Mouse (Mus musculus) cortical plate, adult 2 months (tissue): ENCODE results near the gene Ski.

ENCODE experiments used
- CTCF ChIP-seq: fragments of 200-500 bp; IDR thresholded peaks from 2 replicates; pipeline ENCODE4 v1.5.1; 2011; ENCODE audit warnings: mild to moderate bottlenecking, control low read depth, low read length; ENCODE audit not compliant: insufficient read depth; ENCODE audit errors: extremely low read depth
- POLR2A ChIP-seq: fragments of 200-500 bp; IDR thresholded peaks from 2 replicates; pipeline ENCODE4 v1.6.1; 2011; ENCODE audit warnings: mild to moderate bottlenecking, low read length, control low read depth; ENCODE audit not compliant: insufficient read depth; ENCODE audit errors: extremely low read depth

DNA sequence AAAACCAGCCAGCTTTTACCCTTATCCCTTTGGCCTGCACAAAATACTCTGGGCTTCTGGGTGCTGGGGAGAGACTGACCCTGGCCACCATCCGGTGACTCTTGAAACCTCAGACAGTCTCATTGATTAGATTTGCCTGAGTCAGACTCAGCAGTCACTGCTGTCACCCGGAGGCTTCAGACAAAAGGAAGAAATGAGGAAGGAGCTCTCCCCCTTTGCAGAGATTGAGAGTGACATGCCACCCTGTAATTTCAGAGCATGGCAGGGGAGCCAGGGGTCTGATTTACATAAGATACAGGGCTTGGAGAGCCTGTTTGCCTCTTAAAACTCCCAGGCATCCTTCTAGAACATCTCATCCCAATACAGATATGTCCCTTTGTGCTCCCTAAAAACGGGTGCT lies 89.2 kb downstream of the Ski start:
- TF ChIP-seq CTCF (no peak), POLR2A (no peak)
